Mouse (Mus musculus): ENCODE data around the gene Eef1g. TPM values are rescaled to one million over a fixed set of nuclear protein-coding genes. Genes with fewer than 3 reads are reported as not detected.
"Not testable (repeated sequence)": the region's sequence is repeated elsewhere in the genome, so short reads cannot be mapped to it uniquely, and the experiment has no call there.

The Eef1g gene
- polyA plus RNA-seq, 1 experiment from 2014 or later = 550 TPM

DNA sequence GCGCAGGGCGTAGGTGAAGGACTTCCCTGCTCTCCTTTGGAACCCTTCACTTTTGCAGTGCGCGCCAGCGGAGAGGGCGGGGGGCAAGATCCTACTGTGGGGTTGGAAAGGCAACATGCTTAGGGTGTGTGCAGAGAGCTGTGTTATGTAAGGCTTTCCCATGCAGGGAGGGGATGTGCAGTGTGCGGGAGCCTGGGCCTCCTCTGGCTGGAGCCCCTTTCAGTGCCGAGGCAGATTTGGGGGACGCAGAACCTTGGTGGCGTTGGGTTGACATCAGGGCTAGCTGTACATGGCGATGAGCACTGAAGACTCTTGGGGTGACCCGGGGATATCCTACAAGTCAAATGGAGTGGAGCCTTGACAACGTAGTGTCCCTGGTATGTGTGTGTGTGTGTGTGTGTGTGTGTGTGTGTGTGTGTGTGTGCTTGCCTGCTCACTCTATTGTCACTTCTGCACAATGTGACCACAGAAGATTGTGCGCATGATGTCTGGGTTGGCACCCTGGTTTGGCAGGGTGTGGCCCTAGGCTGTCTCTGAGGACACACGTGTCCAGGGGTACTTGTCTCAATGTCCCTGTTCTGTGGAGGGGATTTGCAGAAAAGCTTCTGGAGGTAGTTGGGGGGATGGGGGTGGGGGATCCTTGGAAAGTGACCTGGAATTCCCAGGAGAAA, 23.7 kb downstream of the Eef1g start:
- Histone ChIP-seq H3K4me3 (peak overlapping the region; percentile 79), H3K27me3 (replicated peaks; ENCODE audit: low read depth, poor library complexity, severe bottlenecking) (peaks cover 47% of the 10 kb centered on the region), H3K36me3 (replicated peaks) (no peaks in the 10 kb centered on the region), H3K27ac (replicated peaks) (peak overlapping the region; percentile 88), H3K9me3 (no peaks in the 10 kb centered on the region), H3K4me1 (peaks cover 62% of the 10 kb centered on the region)
- WGBS = 16% methylated on average over 15 of the region's 15 CpGs
- DNase-seq (ENCODE audit: low spot score) = no peak

DNA sequence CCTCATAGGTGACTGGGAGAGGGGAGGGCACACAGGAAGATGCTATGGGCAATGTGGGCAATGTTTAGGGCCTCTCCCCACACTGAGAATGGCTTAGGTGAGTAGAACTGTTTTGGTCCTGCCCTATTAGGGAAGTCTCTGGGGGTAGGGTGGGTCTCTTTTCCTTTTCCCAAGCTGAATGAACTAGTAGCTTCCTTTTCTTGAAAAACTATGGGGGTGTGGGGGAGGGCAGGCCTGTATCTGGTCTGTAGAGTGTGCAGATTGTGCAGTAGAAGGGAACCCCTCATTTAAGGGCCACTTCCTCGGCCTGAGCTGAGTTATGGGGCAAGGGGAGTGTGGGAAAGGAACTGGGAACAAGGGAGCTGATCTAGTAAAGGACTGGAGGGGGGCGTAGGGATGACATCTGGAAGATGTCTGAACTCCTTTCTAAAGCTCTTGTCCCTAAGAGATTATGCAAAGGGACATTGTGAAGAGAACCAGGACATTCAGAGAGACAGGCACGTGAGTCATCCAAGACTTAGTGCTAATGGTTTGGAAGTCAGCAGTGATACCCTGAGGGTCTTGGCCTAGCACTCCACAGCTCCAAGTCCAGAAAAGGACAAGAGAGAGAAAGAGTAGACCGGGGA, 24.5 kb downstream of the Eef1g start:
- H3K27me3 ChIP-seq (replicated peaks; ENCODE audit: low read depth, poor library complexity, severe bottlenecking) = peaks cover 47% of the 10 kb centered on the region
- 65% methylated on average over 4 of the region's 4 CpGs for WGBS

DNA sequence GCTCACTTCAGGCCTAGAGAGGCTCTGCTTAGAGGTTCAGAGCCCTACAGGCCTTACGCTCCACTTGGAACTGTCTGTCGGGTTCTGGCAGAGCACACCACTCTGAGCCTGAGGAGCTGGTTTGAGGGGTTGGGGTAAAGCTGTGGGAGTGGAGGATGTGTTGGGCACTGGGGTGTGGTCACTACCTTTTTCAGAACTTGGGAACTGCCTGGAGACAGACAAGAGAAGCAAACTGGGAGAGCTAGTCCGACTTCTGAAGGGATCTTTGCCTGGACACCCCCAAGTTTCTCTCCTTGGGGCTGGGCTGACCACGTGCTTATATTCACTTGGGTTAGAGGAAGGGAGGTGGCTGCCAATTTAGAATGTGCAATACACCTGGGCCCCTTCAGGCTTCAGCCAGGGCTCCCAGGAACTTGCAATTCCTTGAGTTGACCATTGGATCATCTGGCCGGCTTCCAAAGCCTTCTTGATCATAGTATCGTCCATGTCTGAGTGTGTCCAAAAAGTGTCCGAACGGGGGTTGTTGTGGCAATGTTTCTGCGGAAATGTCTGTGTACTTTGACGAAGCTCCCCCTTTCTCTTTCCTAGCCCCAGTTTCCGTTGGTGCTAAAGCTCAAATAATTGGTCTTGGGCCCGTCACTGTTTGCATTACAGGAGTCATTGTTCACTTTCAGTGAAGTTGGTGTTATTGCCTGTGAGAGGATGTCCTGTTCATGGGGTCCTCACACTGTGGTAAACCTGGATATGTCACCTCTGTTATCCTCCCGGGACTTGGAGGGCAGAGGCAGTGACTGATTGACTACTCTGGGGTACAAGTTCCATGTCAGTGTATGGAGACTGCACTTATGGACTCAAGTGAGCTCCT, 25.3 kb downstream of the Eef1g start:
- H3K27ac ChIP-seq (replicated peaks) = peak overlapping the region; percentile 88
- peak overlapping the region; percentile 79; the same call in 1 of the 2 replicates for H3K4me3 ChIP-seq
- H3K36me3 ChIP-seq (replicated peaks) = no peaks in the 10 kb centered on the region
- WGBS = 82% methylated on average over 13 of the region's 13 CpGs
- no peaks in the 10 kb centered on the region for H3K9me3 ChIP-seq
- DNase-seq (ENCODE audit: low spot score) = no peak
- peaks cover 62% of the 10 kb centered on the region for H3K4me1 ChIP-seq
- H3K27me3 ChIP-seq (replicated peaks; ENCODE audit: low read depth, poor library complexity, severe bottlenecking) = peaks cover 47% of the 10 kb centered on the region

More for the DNA sequence above, 24.5 kb downstream of the Eef1g start:
- no peak for DNase-seq (ENCODE audit: low spot score)
- Histone ChIP-seq H3K4me3 (peak overlapping the region; percentile 79; the same call in 1 of the 2 replicates), H3K36me3 (replicated peaks) (no peaks in the 10 kb centered on the region), H3K27ac (replicated peaks) (peak overlapping the region; percentile 88), H3K9me3 (no peaks in the 10 kb centered on the region), H3K4me1 (peaks cover 62% of the 10 kb centered on the region)

DNA sequence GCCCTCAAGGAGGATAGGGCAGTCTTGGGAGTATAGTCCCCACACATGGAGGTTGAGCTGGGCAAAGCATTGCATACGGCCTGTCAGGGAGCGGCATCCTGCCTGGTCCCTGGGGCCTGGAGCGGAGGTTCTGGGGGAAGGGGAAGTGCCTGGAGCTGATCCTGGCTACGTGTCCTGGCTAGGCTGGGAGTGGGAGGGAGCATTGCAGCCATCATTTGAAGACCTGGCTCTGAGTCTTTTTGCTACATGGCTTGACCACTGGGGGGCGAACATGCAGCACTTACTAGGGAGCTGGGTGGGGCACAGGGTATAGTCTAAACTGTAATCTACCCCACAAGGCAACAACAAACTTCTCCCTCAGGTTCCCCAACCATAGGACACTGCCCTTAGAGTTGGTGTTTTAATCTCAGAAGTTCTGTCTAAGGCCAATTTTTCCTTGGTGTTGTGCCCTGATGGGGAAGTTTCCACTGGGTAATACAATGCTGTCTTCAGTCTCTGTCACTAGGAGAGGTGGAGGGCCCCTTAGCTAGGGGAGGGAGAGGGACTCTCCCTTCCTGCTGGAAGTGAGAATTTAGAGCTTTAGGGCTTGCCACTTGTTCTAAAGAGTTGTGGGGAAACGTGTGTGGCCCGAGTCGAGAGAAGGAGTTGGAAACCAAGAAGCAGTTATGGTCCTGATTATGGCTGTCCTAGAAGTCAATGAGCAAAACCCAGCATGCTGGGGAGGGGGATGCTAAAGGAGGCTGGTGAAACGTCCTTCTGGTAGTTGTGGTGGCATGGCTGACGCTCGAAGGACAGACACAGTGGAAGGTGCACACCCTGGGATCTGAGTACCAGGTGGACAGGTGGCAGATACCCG, 26.2 kb downstream of the Eef1g start:
- peak overlapping the region; percentile 55 for H3K27ac ChIP-seq (replicated peaks)
- H3K36me3 ChIP-seq (replicated peaks) = no peaks in the 10 kb centered on the region
- no peaks in the 10 kb centered on the region for H3K9me3 ChIP-seq
- DNase-seq (ENCODE audit: low spot score) = peak; percentile 80
- H3K27me3 ChIP-seq (replicated peaks; ENCODE audit: low read depth, poor library complexity, severe bottlenecking) = peaks cover 39% of the 10 kb centered on the region
- peak overlapping the region; percentile 25; the same call in 1 of the 2 replicates for H3K4me3 ChIP-seq
- peaks cover 64% of the 10 kb centered on the region for H3K4me1 ChIP-seq
- WGBS = 32% methylated on average over 12 of the region's 12 CpGs

DNA sequence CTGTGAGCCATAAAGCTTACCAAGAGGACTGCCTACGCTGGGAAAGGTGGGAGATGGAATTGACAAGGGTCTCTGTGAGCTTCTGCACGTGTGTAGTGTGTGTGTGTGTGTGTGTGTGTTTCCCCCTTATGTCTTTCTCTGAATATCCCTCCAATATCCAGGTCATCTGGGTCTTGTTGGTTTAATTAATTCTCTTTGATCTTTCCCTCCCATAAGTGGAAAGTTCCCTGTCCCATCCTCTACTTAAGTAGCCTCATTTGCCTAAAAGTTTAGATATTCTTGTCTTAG, 26.7 kb downstream of the Eef1g start:
- H3K4me3 ChIP-seq = no peak overlapping the region
- no peak for DNase-seq (ENCODE audit: low spot score)
- 66% methylated on average over 2 of the region's 2 CpGs for WGBS
- H3K4me1 ChIP-seq = peaks cover 59% of the 10 kb centered on the region
- peaks cover 33% of the 10 kb centered on the region for H3K27me3 ChIP-seq (replicated peaks; ENCODE audit: low read depth, poor library complexity, severe bottlenecking)
- no peaks in the 10 kb centered on the region for H3K36me3 ChIP-seq (replicated peaks)
- no peaks in the 10 kb centered on the region for H3K9me3 ChIP-seq
- H3K27ac ChIP-seq (replicated peaks) = no peak overlapping the region; the same call in 1 of the 2 replicates

DNA sequence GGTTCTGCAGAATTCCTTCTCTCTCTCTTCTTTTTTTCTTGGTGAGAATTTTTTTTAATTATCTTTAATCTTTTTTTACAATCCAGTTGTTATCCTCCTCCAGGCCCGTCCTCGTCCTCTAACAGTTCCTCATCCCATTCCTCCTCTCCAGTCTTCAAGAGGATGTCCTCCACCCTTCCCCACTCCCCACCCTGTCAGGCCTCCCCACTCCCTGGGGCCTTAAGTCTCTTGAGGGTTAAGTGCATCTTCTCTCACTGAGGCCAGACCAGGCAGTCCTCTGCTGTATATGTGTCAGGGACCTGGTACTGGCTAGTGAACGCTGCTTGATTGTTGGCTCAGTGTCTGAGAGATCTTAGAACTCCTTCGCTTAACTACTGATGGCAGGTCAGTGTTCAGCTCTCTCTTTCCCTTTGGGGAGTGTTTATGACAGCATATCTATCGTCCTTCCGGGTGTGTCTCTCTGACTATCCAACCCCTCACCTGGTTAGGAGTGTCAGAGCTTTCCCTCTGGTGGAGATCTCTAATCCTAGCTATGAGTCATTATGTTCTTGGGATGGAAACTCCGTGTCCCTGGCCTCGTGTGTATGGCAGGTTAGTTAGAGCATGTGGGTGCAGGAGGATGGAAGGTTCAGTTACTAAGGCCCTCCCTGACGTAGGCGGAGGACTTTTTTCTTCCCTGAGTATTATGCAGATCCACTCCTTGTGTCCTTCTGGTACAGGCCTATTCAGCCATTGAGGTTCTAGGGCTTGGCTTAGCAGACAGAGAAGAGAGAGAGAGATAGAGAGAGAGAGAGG, 28.2 kb downstream of the Eef1g start:
- WGBS = 84% methylated on average over 10 of the region's 10 CpGs
- Histone ChIP-seq H3K4me1 (peaks cover 44% of the 10 kb centered on the region), H3K27me3 (replicated peaks; ENCODE audit: low read depth, poor library complexity, severe bottlenecking) (peaks cover 21% of the 10 kb centered on the region; the same call in 1 of the 2 replicates), H3K36me3 (replicated peaks) (peaks cover 3% of the 10 kb centered on the region), H3K27ac (replicated peaks) (no peak overlapping the region), H3K9me3 (no peaks in the 10 kb centered on the region), H3K4me3 (no peak overlapping the region)
- DNase-seq (ENCODE audit: low spot score) = no peak

DNA sequence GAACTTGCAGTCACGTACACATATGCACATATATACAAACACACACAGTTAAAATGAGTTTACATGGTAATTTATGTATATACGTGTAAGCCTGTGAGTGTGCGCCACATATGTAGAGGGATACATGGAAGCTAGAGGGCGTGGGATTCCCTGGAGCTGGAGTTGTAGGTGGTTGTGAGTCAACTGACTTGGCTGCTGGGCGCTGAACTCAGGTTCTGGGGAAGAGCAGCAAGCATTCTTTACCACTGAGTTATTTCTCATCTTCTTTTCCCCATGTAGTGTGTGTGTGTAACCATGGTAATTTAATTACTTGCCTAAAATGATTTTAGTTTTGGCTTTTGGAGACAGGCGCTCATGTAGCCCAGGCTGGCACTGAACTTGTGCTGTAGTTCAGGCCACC, 29.8 kb downstream of the Eef1g start:
- peaks cover 19% of the 10 kb centered on the region for H3K36me3 ChIP-seq (replicated peaks)
- no peak overlapping the region for H3K4me3 ChIP-seq
- no peaks in the 10 kb centered on the region for H3K9me3 ChIP-seq
- H3K4me1 ChIP-seq = peaks cover 28% of the 10 kb centered on the region
- H3K27ac ChIP-seq (replicated peaks) = no peak overlapping the region
- peaks cover 5% of the 10 kb centered on the region; the same call in 1 of the 2 replicates for H3K27me3 ChIP-seq (replicated peaks; ENCODE audit: low read depth, poor library complexity, severe bottlenecking)
- 91% methylated on average over 6 of the region's 6 CpGs for WGBS
- DNase-seq (ENCODE audit: low spot score) = no peak

DNA sequence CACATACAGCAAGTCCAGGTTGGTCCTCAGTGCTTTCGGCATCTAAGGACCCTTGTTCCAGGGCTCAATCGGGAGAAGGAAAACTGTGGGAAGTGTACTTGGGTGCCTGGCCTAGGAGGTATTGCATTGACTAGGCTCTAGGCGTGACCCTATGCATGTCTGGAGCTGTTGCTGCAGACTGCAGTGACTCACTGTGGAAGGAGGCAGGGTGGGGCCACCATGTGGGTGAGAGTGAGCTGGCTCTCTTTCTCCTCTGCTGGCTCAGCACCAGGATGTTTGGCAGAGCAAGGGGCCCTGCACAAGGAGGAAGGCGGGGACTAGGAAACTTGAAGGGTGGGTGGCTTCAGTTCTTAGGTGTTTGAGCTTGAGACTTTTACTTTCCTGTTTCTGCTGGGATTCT, 30.7 kb downstream of the Eef1g start:
- DNase-seq (ENCODE audit: low spot score) = no peak
- Histone ChIP-seq H3K4me1 (peaks cover 19% of the 10 kb centered on the region), H3K27ac (replicated peaks) (0 out of 2 replicates have a peak overlapping the region, but pooled peaks have one; percentile 24)

DNA sequence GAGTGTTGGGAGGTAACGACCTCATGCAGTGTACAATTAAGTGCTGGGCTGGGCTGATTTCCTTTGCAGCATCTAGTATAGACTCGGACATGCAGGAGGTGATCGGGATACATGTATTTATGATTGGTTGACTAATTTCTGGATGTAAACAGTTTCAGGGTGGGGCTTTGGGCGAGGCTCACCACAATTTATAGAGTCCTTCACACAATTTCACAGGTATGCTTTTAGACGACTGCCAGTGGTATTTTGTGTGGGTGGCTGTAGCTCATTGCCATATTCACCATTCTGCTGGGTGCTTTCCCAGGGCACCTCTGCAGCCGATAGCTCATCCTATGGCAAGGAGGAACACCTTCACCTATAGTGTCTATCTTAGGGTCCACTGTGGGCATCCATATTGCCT, 31.7 kb downstream of the Eef1g start:
- H3K9me3 ChIP-seq = no peaks in the 10 kb centered on the region
- H3K36me3 ChIP-seq (replicated peaks) = peaks cover 39% of the 10 kb centered on the region
- H3K27ac ChIP-seq (replicated peaks) = no peak overlapping the region
- H3K4me1 ChIP-seq = peaks cover 9% of the 10 kb centered on the region
- no peak for DNase-seq (ENCODE audit: low spot score)
- WGBS = 91% methylated on average over 6 of the region's 6 CpGs
- no peaks in the 10 kb centered on the region for H3K27me3 ChIP-seq (replicated peaks; ENCODE audit: low read depth, poor library complexity, severe bottlenecking)
- H3K4me3 ChIP-seq = no peak overlapping the region

More for the DNA sequence above, 30.7 kb downstream of the Eef1g start:
- Histone ChIP-seq H3K4me3 (no peak overlapping the region), H3K36me3 (replicated peaks) (peaks cover 29% of the 10 kb centered on the region), H3K9me3 (no peaks in the 10 kb centered on the region), H3K27me3 (replicated peaks; ENCODE audit: low read depth, poor library complexity, severe bottlenecking) (no peaks in the 10 kb centered on the region)
- WGBS = 79% methylated on average over 4 of the region's 4 CpGs

DNA sequence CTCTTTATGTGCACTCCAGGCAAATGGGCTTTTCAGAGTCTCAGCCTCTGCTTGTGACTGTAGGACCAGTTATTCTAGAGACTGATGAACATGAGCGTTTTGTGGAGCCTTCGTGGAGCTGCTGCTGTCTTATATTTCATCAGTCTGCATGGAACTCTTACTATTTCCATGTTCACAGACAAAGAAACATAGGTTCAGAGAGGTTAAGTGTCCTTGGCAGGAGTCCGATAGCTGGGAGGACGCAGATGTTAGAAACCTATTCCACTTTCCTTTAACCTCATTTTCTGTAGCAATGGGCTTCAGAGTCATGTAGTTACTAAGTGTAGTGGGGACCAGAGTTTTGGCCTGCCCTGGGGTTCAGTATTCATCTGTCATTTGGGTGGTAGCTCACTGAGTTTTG, 32.4 kb downstream of the Eef1g start:
- peaks cover 8% of the 10 kb centered on the region for H3K4me1 ChIP-seq
- no peak overlapping the region for H3K4me3 ChIP-seq
- H3K9me3 ChIP-seq = no peaks in the 10 kb centered on the region
- DNase-seq (ENCODE audit: low spot score) = no peak
- peaks cover 44% of the 10 kb centered on the region for H3K36me3 ChIP-seq (replicated peaks)
- no peaks in the 10 kb centered on the region for H3K27me3 ChIP-seq (replicated peaks; ENCODE audit: low read depth, poor library complexity, severe bottlenecking)
- 91% methylated on average over 4 of the region's 4 CpGs for WGBS
- no peak overlapping the region for H3K27ac ChIP-seq (replicated peaks)

DNA sequence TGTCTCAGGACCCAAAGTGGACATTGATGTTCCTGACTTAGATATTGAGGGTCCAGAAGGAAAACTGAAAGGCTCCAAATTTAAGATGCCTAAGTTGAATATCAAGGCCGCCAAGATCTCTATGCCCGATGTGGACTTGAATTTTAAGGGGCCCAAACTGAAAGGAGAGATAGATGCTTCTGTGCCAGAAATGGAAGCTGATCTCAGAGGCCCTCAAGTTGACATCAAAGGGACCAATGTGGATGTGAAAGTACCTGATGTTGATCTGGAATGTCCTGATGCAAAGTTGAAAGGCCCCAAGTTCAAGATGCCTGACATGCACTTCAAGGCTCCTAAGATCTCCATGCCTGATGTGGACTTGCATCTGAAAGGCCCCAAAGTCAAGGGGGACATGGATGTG, 40.1 kb downstream of the Eef1g start:
- WGBS = 96% methylated on average over 2 of the region's 2 CpGs
- DNase-seq (ENCODE audit: low spot score); H3K27ac ChIP-seq (replicated peaks); H3K4me1 ChIP-seq; H3K27me3 ChIP-seq (replicated peaks; ENCODE audit: low read depth, poor library complexity, severe bottlenecking); H3K9me3 ChIP-seq; H3K4me3 ChIP-seq: not testable (repeated sequence)
- H3K36me3 ChIP-seq (replicated peaks) = peaks cover 62% of the 10 kb centered on the region

All from embryonic facial prominence, embryonic 10.5 days (tissue).